Mouse (Mus musculus) monocyte, adult 2 months (primary cell): Measurements from ENCODE around the gene Klk1.

Source experiments
- DNase-seq, 2 experiments: peaks; one replicate each; pipeline ENCODE4 v3.0.0; 2022; ENCODE audit warnings: low spot score in 2 of 2, low read depth in 1 of 2

Klk1 gene

GRCm38 (mm10) chr7:44253023-44253616 lies 28.0 kb downstream of the Klk1 start:
- no peak for DNase-seq

- no peak for DNase-seq
These were observed 29.8 kb downstream of the Klk1 start for GRCm38 (mm10) chr7:44254930-44255329.

GRCm38 (mm10) chr7:44257278-44257677 lies 32.1 kb downstream of the Klk1 start, which contains the start of gene Acp4:
TSS of gene Acp4 (minus strand) at chr7:44257378.
- DNase-seq, result no peak

- no peak for DNase-seq
These were observed 35.2 kb downstream of the Klk1 start for GRCm38 (mm10) chr7:44260410-44260809.

GRCm38 (mm10) chr7:44261147-44261546 lies 36.0 kb downstream of the Klk1 start, which contains the start of gene Gm15517:
TSS of gene Gm15517 (plus strand) at chr7:44261447.
- DNase-seq, result no peak

GRCm38 (mm10) chr7:44262791-44263643 lies 37.9 kb downstream of the Klk1 start:
- peak; percentile 72 to 85 for DNase-seq

- DNase-seq, result no peak
These were observed 43.0 kb downstream of the Klk1 start for GRCm38 (mm10) chr7:44268117-44268516.

- no peak for DNase-seq
These were observed 44.2 kb downstream of the Klk1 start for GRCm38 (mm10) chr7:44269397-44269796.

- DNase-seq, result no peak
These were observed 46.1 kb downstream of the Klk1 start for GRCm38 (mm10) chr7:44271309-44271708.

- DNase-seq, result no peak
These were observed 47.4 kb downstream of the Klk1 start for GRCm38 (mm10) chr7:44272546-44272945.

- DNase-seq, result no peak
These were observed 48.3 kb downstream of the Klk1 start for GRCm38 (mm10) chr7:44273446-44273845.

GRCm38 (mm10) chr7:44274096-44274495 lies 48.9 kb downstream of the Klk1 start:
- DNase-seq, result no peak

GRCm38 (mm10) chr7:44275546-44275945 lies 50.4 kb downstream of the Klk1 start:
- no peak for DNase-seq

GRCm38 (mm10) chr7:44276461-44277249 lies 51.5 kb downstream of the Klk1 start:
- no peak for DNase-seq

- DNase-seq, result no peak
These were observed 52.1 kb downstream of the Klk1 start for GRCm38 (mm10) chr7:44277250-44277622.
